Mouse (Mus musculus): ENCODE results near the gene Kdelc2. TPM values are rescaled to one million over a fixed set of nuclear protein-coding genes. Genes with fewer than 3 reads are reported as not detected.

Kdelc2 gene
- 1.1 TPM for polyA plus RNA-seq (2017; shearing (Covaris generic))

DNA sequence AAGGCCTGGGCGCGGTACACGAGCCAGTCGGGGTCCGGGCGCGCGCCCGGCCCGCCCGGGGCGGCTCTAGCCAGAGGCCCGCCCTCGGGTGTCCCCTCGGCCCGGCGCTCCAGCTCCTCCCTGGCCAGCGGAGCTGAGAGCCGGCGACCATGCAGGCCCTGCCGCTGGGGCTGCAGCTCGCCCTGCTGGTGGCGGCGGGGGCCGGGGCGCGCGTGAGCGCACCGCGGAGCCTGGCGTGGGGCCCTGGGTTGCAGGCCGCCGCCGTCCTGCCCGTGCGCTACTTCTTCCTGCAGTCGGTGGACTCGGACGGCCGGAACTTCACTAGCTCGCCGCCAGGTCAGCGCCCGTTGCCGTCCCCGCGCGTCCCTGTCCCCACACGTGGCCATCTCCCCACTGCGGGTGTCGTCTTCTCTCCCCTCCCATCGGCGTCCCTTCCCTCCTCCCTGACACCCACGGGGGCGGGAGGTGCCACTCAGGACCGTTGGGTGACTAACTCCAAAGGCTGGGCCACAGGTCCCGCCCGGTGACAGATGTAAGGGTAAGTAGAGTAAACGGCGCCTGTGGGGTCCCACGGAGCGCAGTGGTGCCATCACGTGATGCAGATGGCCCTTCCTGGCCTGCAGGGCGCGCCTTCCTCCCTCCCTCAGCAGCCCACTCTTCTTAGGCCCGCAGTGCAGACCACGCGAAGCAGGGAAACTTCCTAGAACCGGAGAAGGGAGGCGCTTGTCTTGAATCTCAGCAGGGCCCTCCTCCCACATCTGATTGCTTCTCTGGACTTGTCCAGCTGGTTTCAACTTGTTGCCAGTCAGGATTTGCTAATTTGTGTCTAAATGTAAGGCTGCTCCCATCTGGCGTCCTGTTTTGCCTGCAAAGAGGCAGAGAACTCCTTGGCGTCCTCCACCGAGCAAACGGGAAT lies at the start of gene Kdelc2:
TSS of gene Kdelc2 (plus strand) at position 75 of the 916 bp plus-strand sequence.

DNA sequence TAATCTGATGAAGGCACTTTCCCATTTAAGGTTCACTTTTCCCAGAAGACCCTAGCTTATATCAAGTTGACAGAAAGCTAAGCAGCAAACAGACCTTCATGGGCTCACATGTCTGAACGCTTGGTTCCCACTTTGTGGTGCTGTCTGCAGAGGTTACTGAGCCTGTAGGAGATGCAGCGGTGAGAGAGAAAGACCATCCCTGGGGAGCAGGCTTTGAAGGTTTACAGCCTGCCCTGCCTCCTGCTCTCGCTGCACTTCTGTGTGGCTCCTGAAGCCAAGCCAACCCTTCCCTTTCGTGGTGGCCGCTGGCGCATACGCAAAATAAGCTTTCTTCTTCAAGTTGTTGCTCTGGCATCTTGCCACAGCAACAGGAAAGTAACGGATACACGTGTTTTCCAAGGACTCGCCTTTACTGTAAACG lies 18.5 kb downstream of the Kdelc2 start, which contains the start of gene 4930550C14Rik:
TSS of gene 4930550C14Rik (plus strand) at position 35 of the 421 bp plus-strand sequence.

Other genes starting within 250 kb of the Kdelc2 start
- 51.7 TPM for gene Ddx10, start 136.0 kb upstream of the Kdelc2 start, polyA plus RNA-seq (2017; shearing (Covaris generic))
- 1.0 TPM for gene Exph5, start 82.4 kb upstream of the Kdelc2 start, polyA plus RNA-seq (2017; shearing (Covaris generic))
- 0.54 TPM for gene 4930550C14Rik, start 18.3 kb downstream of the Kdelc2 start, polyA plus RNA-seq (2017; shearing (Covaris generic))
- 38.0 TPM for gene Atm, start 152.7 kb downstream of the Kdelc2 start, polyA plus RNA-seq (2017; shearing (Covaris generic))
- gene Npat, start 153.0 kb downstream of the Kdelc2 start, polyA plus RNA-seq (2017; shearing (Covaris generic)): 25.5 TPM
- gene Acat1, start 226.4 kb downstream of the Kdelc2 start, polyA plus RNA-seq (2017; shearing (Covaris generic)): 64.9 TPM

Measured in activated CD4-positive, CD25-positive, alpha-beta regulatory T cell, adult 9 weeks (primary cell).